Mouse (Mus musculus): ENCODE measurements around the gene Tnfaip8l3.

- TF ChIP-seq POLR2A (IDR thresholded peaks at IDR 0.05; ENCODE audit: control insufficient read depth, low read depth, low read length) (no peak), CTCF (IDR thresholded peaks at IDR 0.05; ENCODE audit: control insufficient read depth, insufficient read depth, insufficient replicate concordance, low read depth, low read length) (no peak)
These were observed 28.9 kb upstream of the Tnfaip8l3 start for GRCm38 (mm10) chr9:54097091-54097490.

Measured in testis, adult 2 months (tissue).